Mouse (Mus musculus) induced T-regulatory cell, adult 2 months (primary cell): ENCODE results near the gene Gm21663.
"Not testable (repeated sequence)": the region's sequence is repeated elsewhere in the genome, so short reads cannot be mapped to it uniquely, and the experiment has no call there.

Source experiments
- DNase-seq: peaks from one replicate; pipeline ENCODE4 v3.0.0-alpha.2; 2012; ENCODE audit warnings: low read depth

The Gm21663 gene

DNA sequence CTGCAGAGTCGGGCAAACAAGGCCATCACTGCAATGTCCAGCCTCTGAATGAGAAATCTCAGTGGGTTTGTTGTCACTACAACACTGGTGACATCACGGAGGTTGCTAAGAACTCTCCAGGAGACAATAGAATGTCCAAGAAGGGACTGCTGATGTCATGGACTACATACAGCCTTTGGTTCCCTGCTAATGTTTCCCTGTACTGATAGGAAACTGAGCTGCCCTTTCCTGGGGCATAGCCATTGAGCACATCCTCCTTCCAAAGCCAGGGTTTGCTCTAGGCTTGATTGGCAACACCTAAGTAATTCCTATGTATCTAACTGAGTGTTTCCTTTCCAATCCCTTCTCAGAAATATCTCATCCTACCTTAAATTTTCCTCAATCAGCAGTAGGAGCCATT lies at the start of gene Gm21663:
TSS of gene Gm21663 (minus strand) at position 101 of the 400 bp plus-strand sequence.
- DNase-seq = not testable (repeated sequence)

DNA sequence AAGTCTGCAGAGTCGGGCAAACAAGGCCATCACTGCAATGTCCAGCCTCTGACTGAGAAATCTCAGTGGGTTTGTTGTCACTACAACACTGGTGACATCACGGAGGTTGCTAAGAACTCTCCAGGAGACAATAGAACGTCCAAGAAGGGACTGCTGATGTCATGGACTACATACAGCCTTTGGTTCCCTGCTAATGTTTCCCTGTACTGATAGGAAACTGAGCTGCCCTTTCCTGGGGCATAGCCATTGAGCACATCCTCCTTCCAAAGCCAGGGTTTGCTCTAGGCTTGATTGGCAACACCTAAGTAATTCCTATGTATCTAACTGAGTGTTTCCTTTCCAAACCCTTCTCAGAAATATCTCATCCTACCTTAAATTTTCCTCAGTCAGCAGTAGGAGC lies 46.4 kb upstream of the Gm21663 start, which contains the start of gene Gm21698:
TSS of gene Gm21698 (minus strand) at position 101 of the 400 bp plus-strand sequence.
- not testable (repeated sequence) for DNase-seq

DNA sequence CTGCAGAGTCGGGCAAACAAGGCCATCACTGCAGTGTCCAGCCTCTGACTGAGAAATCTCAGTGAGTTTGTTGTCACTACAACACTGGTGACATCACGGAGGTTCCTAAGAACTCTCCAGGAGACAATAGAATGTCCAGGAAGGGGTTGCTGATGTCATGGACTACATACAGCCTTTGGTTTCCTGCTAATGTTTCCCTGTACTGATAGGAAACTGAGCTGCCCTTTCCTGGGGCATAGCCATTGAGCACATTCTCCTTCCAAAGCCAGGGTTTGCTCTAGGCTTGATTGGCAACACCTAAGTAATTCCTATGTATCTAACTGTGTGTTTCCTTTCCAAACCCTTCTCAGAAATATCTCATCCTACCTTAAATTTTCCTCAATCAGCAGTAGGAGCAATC lies 30.4 kb upstream of the Gm21663 start, which contains the start of gene Gm21680:
TSS of gene Gm21680 (minus strand) at position 101 of the 400 bp plus-strand sequence.
- DNase-seq = not testable (repeated sequence)

DNA sequence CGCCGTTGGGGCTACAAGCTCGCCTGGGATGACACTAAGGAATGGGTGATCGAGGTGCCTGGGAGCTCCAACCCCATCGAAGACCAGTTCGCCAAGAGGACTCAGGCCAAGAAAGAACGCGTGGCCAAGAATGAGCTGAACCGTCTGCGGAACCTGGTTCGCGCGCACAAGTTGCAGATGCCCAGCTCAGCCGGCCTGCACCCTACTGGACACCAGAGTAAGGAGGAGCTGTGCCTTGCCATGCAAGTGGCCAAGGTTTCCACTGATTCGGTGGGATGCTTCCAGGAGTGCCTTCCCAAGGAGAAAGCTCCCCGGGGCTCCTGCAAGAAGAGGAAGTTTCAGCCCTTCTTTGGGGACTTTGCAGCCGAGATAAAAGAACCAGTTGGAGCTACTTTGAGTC lies 14.9 kb upstream of the Gm21663 start:
- not testable (repeated sequence) for DNase-seq

DNA sequence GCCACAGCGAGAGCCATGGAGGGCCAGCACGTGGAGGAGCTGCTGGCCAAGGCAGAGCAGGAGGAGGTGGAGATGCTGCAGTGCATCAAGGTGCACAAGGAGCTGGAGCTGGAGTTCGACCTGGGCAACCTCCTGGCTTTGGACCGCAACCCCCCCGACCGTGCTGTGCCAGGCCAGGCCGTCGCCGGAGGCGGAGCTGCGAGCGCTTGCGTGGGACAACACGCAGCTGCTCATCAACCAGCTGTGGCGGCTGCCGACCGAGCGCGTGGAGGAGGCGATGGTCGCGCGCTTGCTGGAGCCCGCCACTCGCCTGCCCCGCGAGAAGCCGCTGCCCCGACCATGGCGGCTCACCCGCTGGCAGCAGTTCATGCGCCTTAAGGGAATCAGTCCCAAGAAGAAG lies 14.4 kb upstream of the Gm21663 start:
- DNase-seq = not testable (repeated sequence)

DNA sequence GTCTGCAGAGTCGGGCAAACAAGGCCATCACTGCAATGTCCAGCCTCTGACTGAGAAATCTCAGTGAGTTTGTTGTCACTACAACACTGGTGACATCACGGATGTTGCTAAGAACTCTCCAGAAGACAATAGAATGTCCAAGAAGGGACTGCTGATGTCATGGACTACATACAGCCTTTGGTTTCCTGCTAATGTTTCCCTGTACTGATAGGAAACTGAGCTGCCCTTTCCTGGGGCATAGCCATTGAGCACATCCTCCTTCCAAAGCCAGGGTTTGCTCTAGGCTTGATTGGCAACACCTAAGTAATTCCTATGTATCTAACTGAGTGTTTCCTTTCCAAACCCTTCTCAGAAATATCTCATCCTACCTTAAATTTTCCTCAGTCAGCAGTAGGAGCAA lies 12.1 kb upstream of the Gm21663 start, which contains the start of gene Gm21671:
TSS of gene Gm21671 (minus strand) at position 101 of the 400 bp plus-strand sequence.
- not testable (repeated sequence) for DNase-seq

DNA sequence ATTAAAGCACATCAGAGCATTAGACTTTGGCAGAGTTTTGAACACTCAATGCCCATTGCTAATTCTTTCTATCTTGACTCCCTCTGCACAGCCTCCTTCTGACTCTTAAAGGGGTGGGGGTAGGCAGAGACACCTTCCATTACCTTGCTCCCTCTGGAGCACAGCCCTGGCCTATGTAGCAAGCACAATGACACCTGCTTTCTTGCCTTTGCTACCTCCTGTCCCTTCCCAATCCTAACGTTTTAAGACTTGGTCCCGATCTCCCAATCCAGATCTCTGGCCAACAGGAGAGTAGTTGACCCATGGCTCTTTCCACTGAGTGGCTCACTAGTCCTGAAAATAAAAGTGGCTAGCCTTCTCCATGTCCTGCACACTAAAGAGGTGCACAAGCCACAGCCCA lies 3.2 kb upstream of the Gm21663 start:
- not testable (repeated sequence) for DNase-seq

DNA sequence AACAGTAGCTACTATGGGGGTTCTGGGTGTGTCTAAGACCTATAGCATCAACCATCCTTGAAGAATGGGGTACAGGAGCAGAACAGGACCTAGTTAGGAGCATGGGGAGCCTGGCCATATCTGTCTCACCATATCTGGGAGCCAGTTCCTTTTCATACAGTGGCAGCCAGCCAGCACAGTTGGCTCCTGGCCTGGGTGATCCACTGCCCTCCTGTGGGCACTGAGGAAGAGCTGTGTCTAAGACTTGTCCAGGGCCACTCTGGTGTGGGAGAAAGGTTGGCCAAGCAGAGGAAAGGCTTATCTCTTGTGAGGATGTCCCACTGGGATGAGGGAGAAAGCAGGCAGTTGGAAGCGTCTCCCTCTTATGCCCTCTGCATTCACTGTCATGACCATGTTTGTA lies 50.9 kb downstream of the Gm21663 start:
- no peak for DNase-seq

DNA sequence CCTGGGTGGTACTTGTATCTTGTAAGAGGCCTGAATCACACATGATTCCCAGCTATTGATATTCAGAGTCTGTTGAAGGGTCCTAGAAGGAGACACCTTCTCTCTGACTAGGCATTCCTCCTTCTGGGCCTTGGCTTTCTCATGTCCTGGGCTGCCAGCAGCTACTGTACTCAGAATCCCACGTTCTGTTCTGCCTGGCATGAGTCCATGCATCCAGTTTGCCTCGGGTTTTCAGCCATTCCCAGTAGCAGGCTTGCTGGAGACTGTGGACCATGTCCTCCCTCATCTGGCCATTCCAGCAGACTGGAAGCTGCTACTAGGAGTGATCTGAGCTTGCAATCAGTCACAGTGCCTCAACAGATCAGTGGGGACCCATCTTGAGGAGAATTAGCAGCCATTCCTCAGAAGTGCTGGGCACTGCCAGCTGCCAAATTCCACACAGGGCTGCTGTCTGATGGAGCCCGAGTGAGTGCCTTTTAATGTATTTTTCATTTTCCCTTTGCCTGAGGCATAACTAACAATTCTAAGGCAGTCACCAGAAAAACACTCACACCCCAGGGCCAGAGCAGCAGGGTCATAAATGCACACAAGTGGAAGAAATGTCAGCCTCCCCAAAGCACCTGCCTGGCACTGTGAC lies 52.3 kb downstream of the Gm21663 start:
- DNase-seq = no peak

DNA sequence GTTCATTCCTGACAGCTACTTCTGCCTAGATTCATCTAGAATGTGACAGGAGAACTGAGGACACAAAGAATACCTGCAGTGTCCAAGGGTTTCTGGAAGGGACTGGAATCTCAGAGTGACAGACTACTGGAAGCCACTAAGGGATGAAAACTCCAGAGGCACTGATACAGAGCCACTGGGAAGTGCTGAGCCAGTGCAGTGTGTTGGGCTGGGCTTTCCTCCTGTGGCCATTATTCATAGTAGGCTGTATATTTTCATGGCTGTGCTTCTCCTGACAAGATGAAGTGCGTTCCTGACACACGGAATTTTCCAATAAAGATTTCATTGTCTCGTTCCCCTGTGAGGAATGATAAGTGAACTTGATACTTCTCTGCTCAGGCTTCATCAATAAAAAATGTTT lies 55.5 kb downstream of the Gm21663 start:
- DNase-seq = no peak
